In genomic region chr2:5553264-5553663, GRCm38 (mm10) we compare ENCODE assay signal across 19 mouse cellular contexts.
DNase-seq lines count a peak whose midpoint lies in the region; ATAC-seq and TF ChIP-seq lines count a peak whose summit lies in the region.
"Had no signal": no experiment of that assay in that cellular context is flagged by ENCODE, and none has a peak within 500 bp of the region (broad histone marks: within the 10 kb centered on the region; RNA-seq: fewer than 3 reads in every experiment).

No protein-coding gene starts in this region.

- H3K4me3 ChIP-seq in olfactory bulb, adult 2 months (ENCODE audit: insufficient read depth, low read depth, low read length): no peak overlapping the region
- H3K4me3 ChIP-seq: embryonic facial prominence, embryonic 10.5 days; forebrain, embryonic 13.5 days; gastrocnemius, adult 2 months; heart, embryonic 15.5 days; limb, embryonic 12.5 days; liver, embryonic 13.5 days had no signal

- 27% methylated on average over 3 of the region's 3 CpGs for WGBS in olfactory bulb, adult 2 months

- H3K27ac ChIP-seq in olfactory bulb, adult 2 months (ENCODE audit: insufficient read depth, low read depth, low read length): peak overlapping the region; percentile 90
- H3K27ac ChIP-seq: embryonic facial prominence, embryonic 10.5 days; forebrain, embryonic 13.5 days; gastrocnemius, adult 2 months; heart, embryonic 15.5 days; hindbrain, postnatal 0 days; limb, embryonic 12.5 days; liver, embryonic 13.5 days had no signal

- peaks cover 5% of the 10 kb centered on the region for H3K4me1 ChIP-seq in olfactory bulb, adult 2 months (ENCODE audit: control insufficient read depth, insufficient read depth, low read length)
- H3K4me1 ChIP-seq: embryonic facial prominence, embryonic 10.5 days; forebrain, embryonic 13.5 days; heart, embryonic 15.5 days; limb, embryonic 12.5 days; liver, embryonic 13.5 days had no signal

- no peak for TF ChIP-seq POLR2A in olfactory bulb, adult 2 months (IDR thresholded peaks at IDR 0.05; ENCODE audit: insufficient read depth, low read depth, low read length)

- no peak for ATAC-seq in inflammation-experienced regulatory T-cells, adult 6 months
- ATAC-seq: forebrain, embryonic 13.5 days; hindbrain, postnatal 0 days; midbrain, embryonic 16.5 days had no signal

- peak; percentile 21 to 65 for DNase-seq in layer of hippocampus, adult 18-20 months (ENCODE audit: low spot score in 2 of 2)
- DNase-seq in layer of hippocampus, adult 9-10 months (ENCODE audit: low spot score): no peak
- DNase-seq in 3134 (ENCODE audit: extremely low read depth, insufficient read length, low spot score): peak; percentile 27
- peak; percentile 83 for DNase-seq in brain, adult 2 months (ENCODE audit: low read depth, low spot score)
- no peak for DNase-seq in cerebellum, adult 18-20 months
- DNase-seq: cerebellum, postnatal 10 days; gastrocnemius, adult 2 months; kidney, adult 8-10 months; kidney, postnatal 25 days; liver, embryonic 13.5 days; thymus, postnatal 36 days had no signal

- TF ChIP-seq CTCF in olfactory bulb, adult 2 months (IDR thresholded peaks at IDR 0.05; ENCODE audit: insufficient read depth, low read depth, low read length): no peak

Comparison
In these comparisons a context has a peak if more than half of its experiments do, and no peak if none do; other contexts are left out.
1. DNase-seq: peak in layer of hippocampus, adult 18-20 months (2 of 2), 3134 (single experiment) and brain, adult 2 months (single experiment); none in layer of hippocampus, adult 9-10 months (single experiment) and cerebellum, adult 18-20 months (0 of 2).